Mouse (Mus musculus): Measurements from ENCODE around the gene Duox2. TPM values are rescaled to one million over a fixed set of nuclear protein-coding genes. Genes with fewer than 3 reads are reported as not detected.
"Not testable (repeated sequence)": the region's sequence is repeated elsewhere in the genome, so short reads cannot be mapped to it uniquely, and the experiment has no call there.

The Duox2 gene
- polyA plus RNA-seq (2015; fragmentation: Nextera tagmentation; extraction: Ambion mirVana) = not detected in 2 replicates

DNA sequence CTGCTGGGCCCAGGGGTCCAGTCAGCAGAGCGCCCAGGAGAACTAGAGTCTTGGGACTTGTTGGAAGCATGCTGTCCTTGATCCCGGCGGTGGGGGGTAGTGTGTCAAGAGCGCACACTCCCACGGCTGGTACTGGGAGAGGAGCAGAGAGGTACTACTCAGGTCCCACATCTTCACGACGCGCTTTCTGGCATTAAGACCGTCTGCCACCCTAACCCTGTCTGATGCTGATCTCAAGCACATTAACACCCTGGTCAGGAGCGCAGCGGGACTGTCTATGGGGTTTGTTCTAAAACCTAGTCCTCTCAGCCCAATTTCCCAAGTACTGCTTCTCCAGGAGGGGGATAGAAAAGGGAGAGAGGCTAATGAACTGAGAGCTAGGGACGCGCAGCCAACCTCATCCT is at the start of gene Duox2:
TSS of gene Duox2 (minus strand) at position 354 of the 404 bp plus-strand sequence.
- peak within 1 kb of the TSS; percentile 32 for H3K4me3 ChIP-seq (replicated peaks)
- H3K9me3 ChIP-seq (replicated peaks) = no peaks in the 10 kb centered on the region
- H3K4me2 ChIP-seq = peak within 1 kb of the TSS; percentile 42
- no peak within 1 kb of the TSS for H3K9ac ChIP-seq
- no peak for ATAC-seq (ENCODE audit: low read depth)
- H3K4me1 ChIP-seq (replicated peaks) = peaks cover 15% of the 10 kb centered on the region; the same call in 1 of the 2 replicates
- no peak for DNase-seq
- H3K27me3 ChIP-seq = peaks cover 100% of the 10 kb centered on the region
- WGBS (ENCODE audit: insufficient replicate concordance) = 4% methylated on average over 13 of the region's 13 CpGs
- H3K36me3 ChIP-seq = no peaks in the 10 kb centered on the region
- H3K27ac ChIP-seq = no peak within 1 kb of the TSS

DNA sequence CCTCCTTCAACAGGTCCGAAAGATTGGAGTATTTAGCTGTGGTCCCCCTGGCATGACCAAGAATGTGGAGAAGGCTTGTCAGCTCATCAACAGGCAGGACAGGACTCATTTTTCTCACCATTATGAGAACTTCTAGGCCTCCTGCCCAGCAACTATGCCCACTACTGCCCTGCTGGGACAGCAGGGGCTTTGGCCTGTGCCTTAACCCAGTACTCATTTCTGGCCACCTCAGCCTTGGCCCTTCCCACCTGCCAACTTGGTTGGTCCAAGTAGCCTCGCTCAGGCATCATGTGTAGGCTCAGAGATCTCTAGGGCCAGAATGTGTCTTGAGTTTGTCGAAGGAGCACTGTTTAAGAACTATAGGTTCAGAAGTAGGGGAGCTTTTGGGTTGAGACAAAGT is 49.0 kb upstream of the Duox2 start:
- peaks cover 33% of the 10 kb centered on the region for H3K4me1 ChIP-seq (replicated peaks)
- DNase-seq (no peak), ATAC-seq (ENCODE audit: low read depth) (no peak)
- H3K27me3 ChIP-seq = 0 out of 2 replicates have a peak, but pooled peaks cover 6% of the 10 kb centered on the region
- H3K27ac ChIP-seq = no peak overlapping the region
- no peaks in the 10 kb centered on the region for H3K9me3 ChIP-seq (replicated peaks)
- H3K4me3 ChIP-seq (replicated peaks) = no peak overlapping the region
- no peak overlapping the region for H3K9ac ChIP-seq
- no peak overlapping the region for H3K4me2 ChIP-seq
- WGBS (ENCODE audit: insufficient replicate concordance) = 64% methylated on average over 3 of the region's 3 CpGs
- H3K36me3 ChIP-seq = no peaks in the 10 kb centered on the region

DNA sequence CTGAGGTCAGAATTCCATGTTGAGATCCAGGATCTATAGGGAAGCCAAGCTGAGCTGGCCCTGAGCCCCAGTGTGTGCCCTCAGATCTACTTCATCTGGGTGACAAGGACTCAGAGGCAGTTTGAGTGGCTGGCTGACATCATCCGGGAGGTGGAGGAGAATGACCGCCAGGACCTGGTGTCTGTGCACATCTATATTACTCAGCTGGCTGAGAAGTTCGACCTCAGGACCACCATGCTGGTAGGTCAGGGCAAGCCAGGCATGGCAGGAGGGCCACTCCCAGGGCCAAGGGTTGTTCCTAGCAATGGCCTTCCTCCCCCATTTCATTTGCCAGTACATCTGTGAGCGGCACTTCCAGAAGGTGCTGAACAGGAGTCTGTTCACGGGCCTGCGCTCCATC is 47.9 kb upstream of the Duox2 start:
- 84% methylated on average over 6 of the region's 6 CpGs for WGBS (ENCODE audit: insufficient replicate concordance)
- not testable (repeated sequence) for H3K4me3 ChIP-seq (replicated peaks)

DNA sequence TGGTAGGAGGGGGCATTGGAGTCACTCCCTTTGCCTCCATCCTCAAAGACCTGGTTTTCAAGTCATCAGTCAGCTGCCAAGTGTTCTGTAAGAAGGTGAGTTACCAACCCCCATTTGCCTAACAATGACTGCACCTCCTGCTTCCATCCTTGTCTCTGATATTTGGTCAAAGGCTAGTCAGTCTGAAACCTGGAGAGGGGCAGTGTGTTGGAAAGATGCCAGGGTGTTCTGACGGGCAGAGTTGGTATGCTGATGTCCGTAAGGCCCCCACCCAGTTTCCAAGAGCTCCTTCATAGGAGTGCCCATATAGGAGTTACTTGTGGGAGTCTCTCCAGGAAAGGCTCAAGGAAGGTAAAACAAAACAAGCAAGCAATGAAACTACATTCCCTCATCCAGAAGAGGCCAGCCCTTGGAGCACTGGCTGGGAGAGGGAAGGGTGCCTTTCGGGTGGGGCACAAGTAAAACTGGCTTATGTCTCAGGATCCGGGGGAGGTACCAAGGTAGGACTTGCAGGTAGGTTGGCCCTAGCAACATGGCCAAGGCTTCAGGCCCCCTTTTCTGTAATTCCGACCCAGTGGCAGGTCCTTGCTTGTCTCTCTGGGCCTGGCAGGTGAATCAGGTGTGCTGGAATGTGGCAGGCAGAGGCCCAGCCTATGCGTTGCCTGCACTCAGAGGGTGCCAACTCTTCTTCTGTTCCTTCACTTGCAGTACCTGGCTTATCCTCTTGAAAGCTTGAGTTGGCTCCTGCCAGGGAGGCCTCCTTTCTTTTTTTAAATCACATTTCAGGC is 47.1 kb upstream of the Duox2 start:
- Histone ChIP-seq H3K4me3 (replicated peaks) (no peak overlapping the region), H3K4me1 (replicated peaks) (peaks cover 25% of the 10 kb centered on the region), H3K4me2 (no peak overlapping the region), H3K9me3 (replicated peaks) (no peaks in the 10 kb centered on the region), H3K27me3 (0 out of 2 replicates have a peak, but pooled peaks cover 15% of the 10 kb centered on the region), H3K9ac (no peak overlapping the region), H3K36me3 (no peaks in the 10 kb centered on the region), H3K27ac (no peak overlapping the region)
- ATAC-seq (ENCODE audit: low read depth) = no peak
- 67% methylated on average over 6 of the region's 6 CpGs for WGBS (ENCODE audit: insufficient replicate concordance)
- DNase-seq = no peak

More for the DNA sequence above, 47.9 kb upstream of the Duox2 start:
- not testable (repeated sequence) for H3K27ac ChIP-seq; DNase-seq; ATAC-seq (ENCODE audit: low read depth); H3K9ac ChIP-seq; H3K9me3 ChIP-seq (replicated peaks); H3K36me3 ChIP-seq; H3K4me2 ChIP-seq
- Histone ChIP-seq H3K4me1 (replicated peaks) (peaks cover 33% of the 10 kb centered on the region), H3K27me3 (0 out of 2 replicates have a peak, but pooled peaks cover 12% of the 10 kb centered on the region)

DNA sequence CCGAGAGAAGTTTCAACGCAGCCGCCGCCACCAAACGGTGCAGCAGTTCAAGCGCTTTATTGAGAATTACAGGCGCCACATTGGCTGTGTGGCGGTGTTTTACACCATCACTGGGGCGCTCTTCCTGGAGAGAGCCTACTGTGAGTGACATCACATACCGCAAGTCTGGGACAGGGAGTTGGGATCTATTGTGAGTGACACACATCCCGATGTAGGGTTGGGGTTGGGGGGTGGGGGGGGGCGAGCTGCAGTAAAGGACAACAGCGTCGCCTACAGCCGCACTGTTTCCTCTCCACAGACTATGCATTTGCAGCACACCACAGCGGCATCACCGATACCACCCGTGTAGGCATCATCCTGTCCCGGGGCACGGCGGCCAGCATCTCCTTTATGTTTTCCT is 39.0 kb upstream of the Duox2 start:
- H3K4me1 ChIP-seq (replicated peaks) = no peaks in the 10 kb centered on the region
- 53% methylated on average over 21 of the region's 21 CpGs for WGBS (ENCODE audit: insufficient replicate concordance)
- H3K4me2 ChIP-seq = no peak overlapping the region
- H3K9ac ChIP-seq = no peak overlapping the region
- H3K4me3 ChIP-seq (replicated peaks) = no peak overlapping the region
- H3K27me3 ChIP-seq = peaks cover 35% of the 10 kb centered on the region
- ATAC-seq (ENCODE audit: low read depth) = 0 out of 2 replicates have a peak, but pooled peaks have one; percentile 12
- no peaks in the 10 kb centered on the region for H3K9me3 ChIP-seq (replicated peaks)
- no peaks in the 10 kb centered on the region for H3K36me3 ChIP-seq
- H3K27ac ChIP-seq = no peak overlapping the region
- no peak for DNase-seq

DNA sequence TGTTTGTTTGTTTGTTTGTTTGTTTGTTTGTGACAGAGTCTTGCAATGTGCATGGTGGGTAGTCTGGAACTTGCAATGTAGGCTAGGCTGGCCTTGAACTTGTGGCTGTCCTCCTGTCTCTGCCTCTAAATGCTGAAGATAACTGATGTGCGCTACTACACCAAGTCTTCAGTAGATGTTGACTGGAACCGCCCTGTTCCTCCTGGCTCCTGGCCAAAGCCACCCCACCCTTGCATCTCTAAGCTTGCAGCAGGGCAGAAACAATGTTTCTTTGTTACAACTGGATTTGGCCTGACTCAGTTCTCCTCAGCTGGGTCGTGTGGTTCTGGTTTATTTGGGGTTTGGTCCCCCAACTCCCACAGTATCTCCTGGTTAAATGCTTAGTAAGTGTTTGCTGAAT is 35.9 kb upstream of the Duox2 start:
- H3K4me3 ChIP-seq (replicated peaks) = no peak overlapping the region
- no peaks in the 10 kb centered on the region for H3K4me1 ChIP-seq (replicated peaks)
- H3K9ac ChIP-seq = no peak overlapping the region
- H3K9me3 ChIP-seq (replicated peaks) = no peaks in the 10 kb centered on the region
- peaks cover 21% of the 10 kb centered on the region for H3K27me3 ChIP-seq
- WGBS (ENCODE audit: insufficient replicate concordance) = 40% methylated on average over 3 of the region's 3 CpGs
- DNase-seq = no peak
- no peak for ATAC-seq (ENCODE audit: low read depth)
- no peak overlapping the region for H3K4me2 ChIP-seq
- no peak overlapping the region for H3K27ac ChIP-seq
- no peaks in the 10 kb centered on the region for H3K36me3 ChIP-seq

DNA sequence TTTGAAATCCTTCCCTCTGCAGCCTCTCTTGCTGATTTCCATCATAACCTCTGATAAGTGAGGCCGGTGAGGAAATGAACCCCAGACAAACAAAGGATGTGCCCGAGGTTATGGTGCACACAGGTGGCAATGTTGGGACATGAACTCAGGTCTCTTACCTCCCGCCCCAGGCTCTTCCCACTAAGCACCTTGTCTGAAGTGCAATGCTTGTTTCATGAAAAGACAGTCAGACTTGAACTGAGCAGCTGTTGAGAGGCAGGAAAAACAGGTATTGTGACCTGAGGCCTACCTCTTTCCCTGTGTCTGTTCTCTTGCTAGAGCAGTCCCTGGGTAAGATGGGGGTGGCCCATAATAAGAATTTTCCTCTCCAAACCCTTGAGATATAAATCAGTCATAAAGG is 34.0 kb upstream of the Duox2 start:
- Histone ChIP-seq H3K36me3 (no peaks in the 10 kb centered on the region), H3K4me1 (replicated peaks) (no peaks in the 10 kb centered on the region), H3K4me3 (replicated peaks) (no peak overlapping the region), H3K4me2 (no peak overlapping the region), H3K27me3 (peaks cover 6% of the 10 kb centered on the region), H3K27ac (no peak overlapping the region), H3K9ac (no peak overlapping the region), H3K9me3 (replicated peaks) (no peaks in the 10 kb centered on the region)
- no peak for ATAC-seq (ENCODE audit: low read depth)
- no peak for DNase-seq
- 71% methylated on average over 3 of the region's 3 CpGs for WGBS (ENCODE audit: insufficient replicate concordance)

DNA sequence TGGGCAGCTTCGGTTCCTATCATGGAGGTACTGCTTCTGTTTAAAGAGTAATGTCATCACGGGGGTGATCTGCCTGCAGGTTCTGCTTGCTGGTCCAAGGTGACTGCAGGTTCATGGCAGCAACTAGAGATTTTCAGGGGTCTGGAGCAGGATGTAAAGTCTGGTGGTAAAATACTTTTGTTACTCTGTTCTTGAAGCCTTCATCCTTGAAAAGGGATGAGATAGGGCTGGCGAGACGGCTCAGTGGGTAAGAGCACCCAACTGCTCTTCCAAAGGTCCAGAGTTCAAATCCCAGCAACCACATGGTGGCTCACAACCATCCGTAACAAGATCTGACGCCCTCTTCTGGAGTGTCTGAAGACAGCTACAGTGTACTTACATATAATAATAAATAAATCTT is 32.1 kb upstream of the Duox2 start:
- H3K27ac ChIP-seq; H3K36me3 ChIP-seq; H3K9ac ChIP-seq; DNase-seq; H3K4me3 ChIP-seq (replicated peaks); H3K4me1 ChIP-seq (replicated peaks); H3K27me3 ChIP-seq; ATAC-seq (ENCODE audit: low read depth); H3K9me3 ChIP-seq (replicated peaks); H3K4me2 ChIP-seq: not testable (repeated sequence)
- 57% methylated on average over 6 of the region's 6 CpGs for WGBS (ENCODE audit: insufficient replicate concordance)

DNA sequence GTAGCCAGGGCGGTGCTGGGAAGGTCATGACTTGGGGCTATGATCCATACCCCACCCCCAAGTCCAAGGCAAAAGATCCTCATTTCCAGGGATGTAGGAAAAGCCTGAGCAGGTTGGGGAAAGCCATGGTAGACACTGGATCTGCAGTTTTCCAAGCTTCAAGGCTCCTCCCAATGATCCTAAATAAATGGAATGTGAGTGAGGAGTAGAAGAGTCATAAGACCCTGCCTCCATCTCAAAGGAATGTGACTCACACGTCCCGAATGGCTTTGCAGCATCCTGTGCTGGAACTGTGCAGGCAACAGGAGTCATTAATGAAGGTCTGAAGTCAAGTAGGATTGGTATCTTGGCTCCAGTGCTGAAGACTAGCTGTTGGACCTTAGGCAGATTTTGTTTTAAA is 29.7 kb upstream of the Duox2 start:
- no peak for DNase-seq
- no peak overlapping the region for H3K9ac ChIP-seq
- no peaks in the 10 kb centered on the region for H3K36me3 ChIP-seq
- ATAC-seq (ENCODE audit: low read depth) = no peak
- H3K4me2 ChIP-seq = no peak overlapping the region
- no peak overlapping the region for H3K4me3 ChIP-seq (replicated peaks)
- H3K9me3 ChIP-seq (replicated peaks) = no peaks in the 10 kb centered on the region
- H3K27ac ChIP-seq = no peak overlapping the region
- 47% methylated on average over 3 of the region's 3 CpGs for WGBS (ENCODE audit: insufficient replicate concordance)
- H3K4me1 ChIP-seq (replicated peaks) = no peaks in the 10 kb centered on the region
- H3K27me3 ChIP-seq = peaks cover 4% of the 10 kb centered on the region; the same call in 1 of the 2 replicates

DNA sequence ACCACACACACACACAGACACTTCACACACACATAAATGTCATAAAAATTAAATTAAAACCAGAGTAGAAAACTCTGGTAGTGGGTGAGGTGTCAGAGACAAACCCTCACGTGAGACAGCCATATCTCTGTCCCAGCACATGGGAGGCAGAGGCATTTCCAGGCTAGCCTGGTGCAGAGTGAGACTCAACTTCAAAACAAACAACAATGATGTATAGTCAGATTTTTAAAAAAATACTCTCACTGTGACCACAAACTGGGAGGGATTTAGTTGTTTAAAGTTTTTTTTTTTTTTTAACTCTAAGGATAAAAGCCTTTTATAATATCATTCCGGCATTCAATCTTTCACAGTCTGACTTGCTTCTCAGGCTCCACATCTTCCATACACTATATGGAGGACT is 27.1 kb upstream of the Duox2 start:
- Histone ChIP-seq H3K9me3 (replicated peaks) (no peaks in the 10 kb centered on the region), H3K4me2 (no peak overlapping the region), H3K4me1 (replicated peaks) (no peaks in the 10 kb centered on the region), H3K9ac (no peak overlapping the region), H3K27me3 (peaks cover 4% of the 10 kb centered on the region; the same call in 1 of the 2 replicates), H3K27ac (no peak overlapping the region), H3K36me3 (no peaks in the 10 kb centered on the region), H3K4me3 (replicated peaks) (no peak overlapping the region)
- DNase-seq = no peak
- no peak for ATAC-seq (ENCODE audit: low read depth)
- 55% methylated on average over 2 of the region's 2 CpGs for WGBS (ENCODE audit: insufficient replicate concordance)

DNA sequence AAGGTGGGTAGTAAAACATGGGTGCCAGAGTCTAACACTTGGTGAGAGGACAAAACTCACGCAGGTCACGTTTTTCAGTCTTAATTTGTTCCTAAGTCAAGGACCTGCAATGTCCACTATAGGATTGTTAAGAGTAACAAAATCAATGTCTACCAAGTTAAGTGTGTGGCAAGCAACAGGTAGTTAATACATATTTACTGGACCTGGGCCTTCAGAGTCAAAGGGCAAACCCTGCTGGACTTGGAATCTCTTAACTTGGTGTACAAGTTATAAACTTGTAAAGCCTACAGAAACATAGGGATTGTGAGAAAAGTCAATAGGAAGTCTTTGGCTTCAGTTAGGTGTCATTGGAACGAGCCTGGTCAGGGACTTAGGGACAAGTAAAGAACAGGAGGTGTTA is 26.3 kb upstream of the Duox2 start:
- ATAC-seq (ENCODE audit: low read depth) (no peak), DNase-seq (no peak)

DNA sequence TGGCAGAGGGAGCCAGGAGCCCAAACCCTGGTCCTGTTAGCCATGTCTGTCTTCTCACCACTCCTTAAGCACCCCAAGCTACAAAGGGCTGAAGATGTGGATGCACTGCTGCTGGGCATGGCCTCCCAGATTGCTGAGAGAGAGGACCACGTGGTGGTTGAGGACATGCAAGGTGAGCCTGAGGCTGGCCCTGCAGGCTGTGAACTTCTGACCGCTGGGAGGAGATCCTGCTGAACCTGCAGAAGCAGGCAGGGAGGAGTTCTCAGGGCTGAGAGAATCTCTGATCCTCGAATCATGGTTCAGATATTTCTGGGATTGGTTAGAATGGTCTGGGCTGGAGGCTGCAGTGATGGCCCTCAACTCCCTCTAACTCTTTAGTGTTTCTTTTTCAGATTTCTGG is 25.7 kb upstream of the Duox2 start:
- ATAC-seq (ENCODE audit: low read depth) (no peak), DNase-seq (no peak)
- H3K27ac ChIP-seq = no peak overlapping the region
- no peak overlapping the region for H3K9ac ChIP-seq
- no peaks in the 10 kb centered on the region for H3K4me1 ChIP-seq (replicated peaks)
- H3K4me3 ChIP-seq (replicated peaks) = no peak overlapping the region
- no peaks in the 10 kb centered on the region for H3K36me3 ChIP-seq
- no peak overlapping the region for H3K4me2 ChIP-seq
- peaks cover 5% of the 10 kb centered on the region; the same call in 1 of the 2 replicates for H3K27me3 ChIP-seq
- 39% methylated on average over 3 of the region's 3 CpGs for WGBS (ENCODE audit: insufficient replicate concordance)
- no peaks in the 10 kb centered on the region for H3K9me3 ChIP-seq (replicated peaks)

More for the DNA sequence above, 26.3 kb upstream of the Duox2 start:
- Histone ChIP-seq H3K9me3 (replicated peaks) (no peaks in the 10 kb centered on the region), H3K27me3 (peaks cover 4% of the 10 kb centered on the region; the same call in 1 of the 2 replicates), H3K4me3 (replicated peaks) (no peak overlapping the region), H3K27ac (no peak overlapping the region), H3K36me3 (no peaks in the 10 kb centered on the region), H3K4me2 (no peak overlapping the region), H3K4me1 (replicated peaks) (no peaks in the 10 kb centered on the region), H3K9ac (no peak overlapping the region)
- 54% methylated on average over 3 of the region's 3 CpGs for WGBS (ENCODE audit: insufficient replicate concordance)

Measured in liver, embryonic 13.5 days (tissue).